Mouse (Mus musculus): Measurements from ENCODE around the gene Vti1a.

GRCm38 (mm10) chr19:55316109-55316714 lies at the start of gene Vti1a:
- no peak for TF ChIP-seq GATA1 (IDR thresholded peaks at IDR 0.05; ENCODE audit: borderline replicate concordance, low read length)
- TF ChIP-seq FLI1 (IDR thresholded peaks at IDR 0.05; ENCODE audit: low read length) = peak; percentile 4; the same call in 1 of the 2 replicates
